In genomic region chr15:101267053-101268032, GRCm38 (mm10) we compare ENCODE assay signal across 7 mouse cellular contexts. TPM values are rescaled to one million over a fixed set of nuclear protein-coding genes. Genes with fewer than 3 reads are reported as not detected.
DNase-seq lines count a peak whose midpoint lies in the region; ATAC-seq and TF ChIP-seq lines count a peak whose summit lies in the region.

No protein-coding gene starts in this region.

- in situ Hi-C loops in ES-E14 (cut with MboI; ENCODE audit: low sequenced_read_pairs in 2 of 2, unreplicated experiment in 2 of 2), result no loop called here

- 3% methylated on average over 25 of the region's 25 CpGs for WGBS in kidney, embryonic 16.5 days
- 5% methylated on average over 25 of the region's 25 CpGs for WGBS in macrophage (ENCODE audit: missing documents)

- TF ChIP-seq CTCF in C2C12 (IDR thresholded peaks at IDR 0.05; ENCODE audit: control insufficient read depth, insufficient read depth, insufficient read length), result no peak

- H3K79me2 ChIP-seq in C2C12 (ENCODE audit: control insufficient read depth, insufficient read depth) (no peaks in the 10 kb centered on the region), macrophage (ENCODE audit: inconsistent target) (no peaks in the 10 kb centered on the region)

- H3K36me3 ChIP-seq in C2C12 (ENCODE audit: control insufficient read depth, insufficient read depth) (peaks cover 3% of the 10 kb centered on the region), ES-E14 (ENCODE audit: control insufficient read depth, insufficient read depth, low read length, poor library complexity, severe bottlenecking) (peaks cover 24% of the 10 kb centered on the region), macrophage (ENCODE audit: inconsistent target) (peaks cover 4% of the 10 kb centered on the region; the same call in 1 of the 2 replicates)
- peaks cover 8% of the 10 kb centered on the region for H3K36me3 ChIP-seq in kidney, embryonic 16.5 days (ENCODE audit: insufficient read depth, low read length)

- H3K9me3 ChIP-seq in ES-E14 (ENCODE audit: control insufficient read depth, insufficient read depth, low read depth, low read length), result no peaks in the 10 kb centered on the region
- H3K9me3 ChIP-seq in kidney, embryonic 16.5 days (ENCODE audit: low read length), result no peaks in the 10 kb centered on the region

- DNase-seq in ES-E14 (ENCODE audit: low read depth, low spot score), result peak; percentile 73
- peak; percentile 46 for DNase-seq in heart, adult 8-10 months (ENCODE audit: low spot score)

- no peaks in the 10 kb centered on the region for H3K27me3 ChIP-seq in C2C12 (ENCODE audit: control insufficient read depth, insufficient read depth, insufficient read length)
- H3K27me3 ChIP-seq in kidney, embryonic 16.5 days (ENCODE audit: insufficient read depth, low read length), result no peaks in the 10 kb centered on the region

- H3ac ChIP-seq in C2C12 (ENCODE audit: control insufficient read depth, insufficient read length, low read depth), result peak overlapping the region; percentile 65

- peak overlapping the region; percentile 38 for H3K4me3 ChIP-seq in C2C12 (ENCODE audit: insufficient read depth, poor library complexity, severe bottlenecking)
- H3K4me3 ChIP-seq in ES-E14 (ENCODE audit: insufficient read depth in 1 of 2, low read depth in 1 of 2, low read length in 2 of 2, poor library complexity in 1 of 2, severe bottlenecking in 1 of 2), result peak overlapping the region; percentile 72 to 76
- H3K4me3 ChIP-seq in kidney, embryonic 16.5 days (ENCODE audit: low read length), result peak overlapping the region; percentile 57
- peak overlapping the region; percentile 24 for H3K4me3 ChIP-seq in macrophage (ENCODE audit: inconsistent target)

- ATAC-seq in kidney, embryonic 16.5 days (ENCODE audit: low FRiP score, low TSS enrichment), result peak; percentile 58
- ATAC-seq in erythroid progenitor cell, adult 5-6 weeks (replicated peaks; ENCODE audit: low FRiP score, poor library complexity, severe bottlenecking), result no peak
- no peak for ATAC-seq in megakaryocyte progenitor cell, adult 5-6 weeks (replicated peaks; ENCODE audit: poor library complexity)

- H3K4me2 ChIP-seq in kidney, embryonic 16.5 days (replicated peaks; ENCODE audit: low read depth, low read length), result peak overlapping the region; percentile 91

- H3K79me3 ChIP-seq in C2C12 (ENCODE audit: low read depth), result peaks cover 3% of the 10 kb centered on the region

- H3K27ac ChIP-seq in ES-E14 (ENCODE audit: insufficient read depth, low read depth, low read length, poor library complexity, severe bottlenecking) (peak overlapping the region; percentile 37), macrophage (no peak overlapping the region)
- peak overlapping the region; percentile 56 for H3K27ac ChIP-seq in kidney, embryonic 16.5 days (ENCODE audit: low read length)

- H3K4me1 ChIP-seq in ES-E14 (ENCODE audit: control insufficient read depth in 2 of 2, insufficient read depth in 2 of 2, low read length in 2 of 2, poor library complexity in 1 of 2), result peaks cover 5 to 33% of the 10 kb centered on the region in 2 experiments
- peaks cover 16% of the 10 kb centered on the region for H3K4me1 ChIP-seq in kidney, embryonic 16.5 days (ENCODE audit: insufficient read depth, low read length)

- peak overlapping the region; percentile 86 for H3K9ac ChIP-seq in ES-E14 (ENCODE audit: insufficient read depth, low read depth, low read length, poor library complexity, severe bottlenecking)
- peak overlapping the region; percentile 63 for H3K9ac ChIP-seq in kidney, embryonic 16.5 days (replicated peaks; ENCODE audit: low read length)

TF ChIP-seq in C2C12, 6 proteins besides CTCF, POLR2A, EP300 and RAD21:
- TF ChIP-seq USF1 (IDR thresholded peaks at IDR 0.05; ENCODE audit: low read depth) (no peak), MYOD1 (IDR thresholded peaks at IDR 0.05; ENCODE audit: control insufficient read depth, insufficient read length, low read depth) (no peak)

TF ChIP-seq in ES-E14, 5 proteins besides CTCF, POLR2A, EP300 and RAD21:
- TF ChIP-seq ZC3H11A (IDR thresholded peaks at IDR 0.05; ENCODE audit: borderline replicate concordance, low read depth, low read length), result no peak
- TF ChIP-seq MAFK (IDR thresholded peaks at IDR 0.05; ENCODE audit: insufficient read depth, low read depth, low read length), result no peak
- no peak for TF ChIP-seq CHD2 (IDR thresholded peaks at IDR 0.05; ENCODE audit: low read depth, low read length)
- no peak for TF ChIP-seq ZNF384 (IDR thresholded peaks at IDR 0.05; ENCODE audit: low read depth, low read length)
- no peak for TF ChIP-seq HCFC1 (IDR thresholded peaks at IDR 0.05; ENCODE audit: borderline replicate concordance, insufficient read depth, low read length)

RNA-seq across cellular contexts. Expression of gene Nr4a1, which starts 13.3 kb away (rescaled TPM):
- polyA plus RNA-seq in C2C12 (2012; fragmentation: generic; extraction: Trizol), result 8.1 TPM
- total RNA-seq in ES-E14 (2012; rRNA removed), result 8.5 and 12.1 TPM in 2 replicates
- total RNA-seq in heart, adult 8-10 months (2022), result 10 to 100 TPM in 3 of 4 experiments, 1 to 10 TPM in 1; 7.0 to 23.9 (median 12.6) TPM
- polyA plus RNA-seq in kidney, embryonic 16.5 days (2015; fragmentation: Nextera tagmentation; extraction: Ambion mirVana), result 10.8 and 11.9 TPM in 2 replicates
- total RNA-seq in macrophage (2018; cell fraction: chromatin; rRNA removed), result 1,000 to 10,000 TPM in 3 of 26 experiments, 100 to 1,000 TPM in 4, 10 to 100 TPM in 9, 1 to 10 TPM in 10; 1.2 to 1,725 (median 19.2) TPM
- 100 to 1,000 TPM in 7 of 26 experiments, 10 to 100 TPM in 9, 1 to 10 TPM in 9, under 1 TPM in 1; 0.88 to 552 (median 14.8) TPM for total RNA-seq in macrophage (2018; cell fraction: cytosol; rRNA removed)
- 1,000 to 10,000 TPM in 2 of 26 experiments, 100 to 1,000 TPM in 7, 10 to 100 TPM in 9, 1 to 10 TPM in 7, under 1 TPM in 1; 0.94 to 1,649 (median 21.6) TPM for total RNA-seq in macrophage (2018; cell fraction: nucleus; rRNA removed)
- 6.1 to 9.4 TPM (median 7.1 TPM) in 3 replicates for polyA plus RNA-seq in macrophage (2018)
- 2.9 and 5.0 TPM in 2 replicates for total RNA-seq in erythroid progenitor cell, adult 5-6 weeks (2015; ENCODE audit: low replicate concordance)
- total RNA-seq in erythroid progenitor cell, adult 5-6 weeks (2017; ENCODE audit: low replicate concordance), result 1.0 and 9.4 TPM in 2 replicates
- 6.5 and 11.3 TPM in 2 replicates for total RNA-seq in megakaryocyte progenitor cell, adult 5-6 weeks (2015)
- total RNA-seq in megakaryocyte progenitor cell, adult 5-6 weeks (2017), result 7.1 and 7.9 TPM in 2 replicates

RNA-seq across cellular contexts. Expression of gene Atg101, which starts 16.7 kb away (rescaled TPM):
- polyA plus RNA-seq in C2C12 (2012; fragmentation: generic; extraction: Trizol), result 61.3 TPM
- 116 and 119 TPM in 2 replicates for total RNA-seq in ES-E14 (2012; rRNA removed)
- total RNA-seq in heart, adult 8-10 months (2022), result 10 to 100 TPM; 21.1 to 25.4 (median 21.4) TPM
- 78.2 and 87.0 TPM in 2 replicates for polyA plus RNA-seq in kidney, embryonic 16.5 days (2015; fragmentation: Nextera tagmentation; extraction: Ambion mirVana)
- 10 to 100 TPM in 15 of 26 experiments, 1 to 10 TPM in 11; 3.2 to 27.1 (median 11.0) TPM for total RNA-seq in macrophage (2018; cell fraction: chromatin; rRNA removed)
- 10 to 100 TPM; 10.5 to 25.7 (median 19.1) TPM for total RNA-seq in macrophage (2018; cell fraction: cytosol; rRNA removed)
- total RNA-seq in macrophage (2018; cell fraction: nucleus; rRNA removed), result 10 to 100 TPM in 20 of 26 experiments, 1 to 10 TPM in 6; 6.5 to 19.8 (median 11.5) TPM
- 19.7 to 26.3 TPM (median 22.9 TPM) in 3 replicates for polyA plus RNA-seq in macrophage (2018)
- 1.4 TPM in 1 of 2 replicates, not detected in the other for total RNA-seq in erythroid progenitor cell, adult 5-6 weeks (2015; ENCODE audit: low replicate concordance)
- total RNA-seq in erythroid progenitor cell, adult 5-6 weeks (2017; ENCODE audit: low replicate concordance), result 5.8 and 11.4 TPM in 2 replicates
- total RNA-seq in megakaryocyte progenitor cell, adult 5-6 weeks (2015), result 7.9 and 13.1 TPM in 2 replicates
- 58.6 and 63.5 TPM in 2 replicates for total RNA-seq in megakaryocyte progenitor cell, adult 5-6 weeks (2017)

RNA-seq across cellular contexts. Expression of gene 6030408B16Rik, which starts 25.7 kb away (rescaled TPM):
- polyA plus RNA-seq in C2C12 (2012; fragmentation: generic; extraction: Trizol), result 0.06 TPM
- total RNA-seq in ES-E14 (2012; rRNA removed), result 0.22 and 0.32 TPM in 2 replicates
- total RNA-seq in heart, adult 8-10 months (2022), result 1 to 10 TPM in 3 of 4 experiments, under 1 TPM in 1; 0.54 to 2.1 (median 1.1) TPM
- polyA plus RNA-seq in kidney, embryonic 16.5 days (2015; fragmentation: Nextera tagmentation; extraction: Ambion mirVana), result 23.2 and 23.9 TPM in 2 replicates
- total RNA-seq in macrophage (2018; cell fraction: chromatin; rRNA removed), result 1 to 10 TPM in 2 of 26 experiments, under 1 TPM in 11, not detected in 13; 0.35 to 1.2 (median 0.49) TPM
- not detected for total RNA-seq in macrophage (2018; cell fraction: cytosol; rRNA removed)
- total RNA-seq in macrophage (2018; cell fraction: nucleus; rRNA removed), result 1 to 10 TPM in 1 of 26 experiments, under 1 TPM in 3, not detected in 22; 0.39 to 1.3 (median 0.60) TPM
- polyA plus RNA-seq in macrophage (2018), result not detected in 3 replicates
- total RNA-seq in erythroid progenitor cell, adult 5-6 weeks (2015; ENCODE audit: low replicate concordance), result not detected in 2 replicates
- not detected in 2 replicates for total RNA-seq in erythroid progenitor cell, adult 5-6 weeks (2017; ENCODE audit: low replicate concordance)
- not detected in 2 replicates for total RNA-seq in megakaryocyte progenitor cell, adult 5-6 weeks (2015)
- total RNA-seq in megakaryocyte progenitor cell, adult 5-6 weeks (2017), result not detected in 2 replicates

RNA-seq across cellular contexts. Expression of gene Grasp, which starts 43.4 kb away (rescaled TPM):
- polyA plus RNA-seq in C2C12 (2012; fragmentation: generic; extraction: Trizol) (7.1 TPM), macrophage (2018) (0.26 to 0.36 TPM in 2 of 3 replicates, not detected in the other)
- total RNA-seq in ES-E14 (2012; rRNA removed), result 10.8 and 12.9 TPM in 2 replicates
- total RNA-seq in heart, adult 8-10 months (2022), result 10 to 100 TPM in 1 of 4 experiments, 1 to 10 TPM in 3; 7.6 to 10.2 (median 9.5) TPM
- 3.2 and 3.4 TPM in 2 replicates for polyA plus RNA-seq in kidney, embryonic 16.5 days (2015; fragmentation: Nextera tagmentation; extraction: Ambion mirVana)
- under 1 TPM in 9 of 26 experiments, not detected in 17; 0.29 to 0.87 (median 0.66) TPM for total RNA-seq in macrophage (2018; cell fraction: chromatin; rRNA removed)
- 1 to 10 TPM in 1 of 26 experiments, under 1 TPM in 24, not detected in 1; 0.04 to 1.0 (median 0.21) TPM for total RNA-seq in macrophage (2018; cell fraction: cytosol; rRNA removed)
- under 1 TPM in 17 of 26 experiments, not detected in 9; 0.22 to 0.94 (median 0.65) TPM for total RNA-seq in macrophage (2018; cell fraction: nucleus; rRNA removed)
- not detected in 2 replicates for total RNA-seq in erythroid progenitor cell, adult 5-6 weeks (2015; ENCODE audit: low replicate concordance)
- not detected in 2 replicates for total RNA-seq in erythroid progenitor cell, adult 5-6 weeks (2017; ENCODE audit: low replicate concordance)
- total RNA-seq in megakaryocyte progenitor cell, adult 5-6 weeks (2015), result 0.98 and 1.1 TPM in 2 replicates
- total RNA-seq in megakaryocyte progenitor cell, adult 5-6 weeks (2017), result 1.00 and 1.1 TPM in 2 replicates

Comparison
In these comparisons a context has a peak if more than half of its experiments do, and no peak if none do; other contexts are left out.
1. H3K4me3 ChIP-seq: peak in every context shown above with its lines; median percentile 74 in ES-E14; 57 in kidney, embryonic 16.5 days; 38 in C2C12; 24 in macrophage.